Mouse (Mus musculus): ENCODE data around the gene Trim12c. TPM values are rescaled to one million over a fixed set of nuclear protein-coding genes. Genes with fewer than 3 reads are reported as not detected.
A peak's percentile ranks its signal among the peaks of the same experiment; 100 is the strongest.
"Not testable (repeated sequence)": the region's sequence is repeated elsewhere in the genome, so short reads cannot be mapped to it uniquely, and the experiment has no call there.

The Trim12c gene
- polyA plus RNA-seq, 1 experiment from 2014 or later, result 2.7 TPM

DNA sequence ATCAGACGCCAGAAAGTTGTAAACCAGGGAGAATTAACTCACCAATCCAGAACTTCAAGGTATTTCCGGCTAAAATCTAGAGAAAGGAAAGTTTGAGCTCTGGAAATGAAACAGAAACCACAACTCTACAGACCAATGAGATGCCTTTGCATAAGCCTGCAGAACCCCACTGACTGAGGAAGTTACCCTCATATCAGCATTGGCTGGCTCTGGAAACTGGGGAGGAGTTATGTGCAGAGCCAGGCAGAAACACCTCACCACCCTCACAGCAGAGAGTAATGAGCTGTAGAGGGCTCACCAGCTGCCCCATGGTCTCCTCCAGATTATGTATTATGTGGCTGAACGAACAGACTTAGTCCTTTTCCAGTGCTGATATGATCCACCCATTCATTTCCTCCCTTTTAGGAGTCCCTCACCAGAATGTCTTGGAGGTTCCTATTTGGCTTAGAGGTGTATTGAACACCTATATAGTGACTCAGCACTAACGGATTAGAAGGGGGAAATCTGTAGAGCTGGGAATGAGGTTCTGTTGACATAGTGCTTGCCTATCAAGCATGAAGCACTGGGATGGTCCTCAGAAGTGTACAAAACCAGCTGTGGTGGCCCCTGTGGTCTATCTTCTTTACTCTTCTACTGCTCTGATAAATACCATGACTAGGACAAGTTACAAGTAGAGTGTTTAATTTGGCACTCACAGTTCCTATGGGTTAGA is 37.6 kb downstream of the Trim12c start, which contains the start of gene Trim12a:
Gene Trim12a (minus strand): TSS at position 98 of the 712 bp plus-strand sequence.
- WGBS, result 29% methylated on average over 4 of the region's 4 CpGs
- H3K9me3 ChIP-seq, H3K4me1 ChIP-seq, H3K27me3 ChIP-seq, H3K27ac ChIP-seq, H3K36me3 ChIP-seq: not testable (repeated sequence)
- ATAC-seq (ENCODE audit: low FRiP score, low read depth), result peak; percentile 92
- Histone ChIP-seq H3K9ac (peak within 1 kb of the TSS; percentile 57), H3K4me3 (peak within 1 kb of the TSS; percentile 46), H3K4me2 (replicated peaks) (peak within 1 kb of the TSS; percentile 60)

DNA sequence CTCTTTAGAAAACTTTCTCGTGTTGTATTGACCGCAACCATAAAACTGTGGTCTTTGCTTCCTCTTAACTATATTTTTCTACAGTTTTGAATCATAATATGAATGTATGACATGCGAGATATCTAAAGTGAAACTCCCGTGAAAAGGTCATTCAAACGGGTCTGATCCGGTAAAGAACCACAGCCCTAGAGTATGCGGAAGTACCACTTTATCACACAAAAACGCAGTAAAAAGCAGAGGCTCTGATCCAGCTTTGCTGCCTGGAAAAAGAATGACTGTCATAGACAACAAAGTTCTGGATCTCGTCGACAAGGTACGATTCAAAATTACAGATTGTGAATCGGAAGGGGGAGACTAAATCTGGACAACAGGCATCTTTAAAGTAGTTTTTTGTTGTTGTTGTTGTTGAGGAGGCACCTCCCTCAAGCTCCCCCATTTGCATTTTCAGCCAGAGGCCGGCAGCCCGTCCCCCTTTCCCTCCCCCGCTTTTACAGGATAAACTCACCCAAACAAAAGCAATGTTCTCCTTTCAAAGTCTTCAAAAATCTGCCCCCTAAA is 38.3 kb downstream of the Trim12c start:
- H3K4me1 ChIP-seq, result no peaks in the 10 kb centered on the region
- H3K4me2 ChIP-seq (replicated peaks), result peak overlapping the region; percentile 60
- no peak overlapping the region; the same call in 1 of the 2 replicates for H3K27ac ChIP-seq
- ATAC-seq (ENCODE audit: low FRiP score, low read depth), result 0 out of 2 replicates have a peak, but pooled peaks have one; percentile 59
- no peaks in the 10 kb centered on the region for H3K27me3 ChIP-seq
- no peaks in the 10 kb centered on the region for H3K9me3 ChIP-seq
- H3K9ac ChIP-seq, result peak overlapping the region; percentile 57
- H3K36me3 ChIP-seq, result no peaks in the 10 kb centered on the region
- 11% methylated on average over 15 of the region's 15 CpGs for WGBS
- H3K4me3 ChIP-seq, result peak overlapping the region; percentile 46

DNA sequence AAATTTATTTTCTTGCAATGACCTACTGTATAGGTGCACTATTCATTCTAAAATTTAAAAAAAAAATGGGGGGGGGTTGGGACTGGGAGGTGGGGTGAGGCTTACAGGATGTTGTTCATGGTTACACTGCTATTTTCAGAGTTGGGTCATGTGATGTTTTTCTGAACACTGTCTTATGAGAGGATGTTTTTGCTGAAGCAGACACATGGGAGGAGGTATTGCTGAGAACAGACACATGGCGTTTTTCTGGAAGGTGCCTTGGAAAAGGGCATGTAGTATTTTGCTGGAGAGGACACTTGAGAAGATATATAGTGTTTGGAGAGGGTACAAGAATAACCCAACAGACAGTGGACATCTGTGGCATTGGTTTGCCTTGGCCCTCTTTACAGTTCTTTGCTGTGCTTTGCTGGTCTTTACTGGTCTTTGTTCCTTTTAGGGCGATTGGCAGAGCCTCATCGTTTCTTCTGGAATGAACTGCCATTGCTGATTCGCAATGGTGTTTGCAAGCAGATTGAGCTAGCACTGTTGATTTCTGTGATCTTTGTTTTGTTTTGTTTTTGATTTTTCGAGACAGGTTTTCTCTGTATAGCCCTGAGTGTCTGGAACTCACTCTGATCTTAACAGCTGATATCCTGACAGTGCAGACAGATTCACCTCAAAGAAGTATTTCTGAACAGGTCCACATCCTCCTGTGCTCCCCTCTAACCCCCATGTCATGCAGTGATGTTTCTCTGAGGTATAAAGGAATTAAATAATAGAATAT is 61.3 kb downstream of the Trim12c start:
- no peak overlapping the region for H3K4me2 ChIP-seq (replicated peaks)
- ATAC-seq (ENCODE audit: low FRiP score, low read depth), result no peak
- H3K36me3 ChIP-seq, result no peaks in the 10 kb centered on the region
- no peaks in the 10 kb centered on the region for H3K9me3 ChIP-seq
- no peak overlapping the region for H3K27ac ChIP-seq
- H3K4me3 ChIP-seq, result no peak overlapping the region
- H3K9ac ChIP-seq, result no peak overlapping the region
- no peaks in the 10 kb centered on the region for H3K4me1 ChIP-seq
- WGBS, result 85% methylated on average over 5 of the region's 5 CpGs
- H3K27me3 ChIP-seq, result no peaks in the 10 kb centered on the region

DNA sequence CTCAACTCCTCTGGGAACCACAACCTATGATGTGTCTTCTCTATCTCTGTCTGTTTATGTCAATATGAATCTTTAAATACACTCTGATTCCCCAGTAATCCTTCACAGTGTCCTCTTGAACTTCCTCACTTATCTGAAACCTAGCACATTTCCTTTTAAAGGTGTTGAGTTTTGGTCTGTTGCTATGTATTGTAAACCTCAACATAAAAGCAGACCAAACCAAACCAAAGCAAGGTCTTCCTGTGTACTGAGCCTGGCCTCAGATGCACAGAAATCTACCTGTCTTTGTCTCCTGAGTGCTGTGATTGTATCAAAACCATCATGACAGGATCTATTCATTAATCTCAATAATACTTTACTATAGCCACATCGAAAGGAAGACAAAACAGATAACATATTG is 62.5 kb downstream of the Trim12c start:
- no peak overlapping the region for H3K4me3 ChIP-seq
- no peaks in the 10 kb centered on the region for H3K4me1 ChIP-seq
- no peaks in the 10 kb centered on the region for H3K27me3 ChIP-seq
- no peaks in the 10 kb centered on the region for H3K9me3 ChIP-seq
- no peak overlapping the region for H3K27ac ChIP-seq
- H3K4me2 ChIP-seq (replicated peaks), result no peak overlapping the region
- H3K9ac ChIP-seq, result no peak overlapping the region
- WGBS, result 85% methylated on average over 1 of the region's 1 CpGs
- no peaks in the 10 kb centered on the region for H3K36me3 ChIP-seq
- no peak for ATAC-seq (ENCODE audit: low FRiP score, low read depth)

Other genes starting within 250 kb of the Trim12c start
- not detected in 2 replicates for gene Olfr646, start 248.5 kb downstream of the Trim12c start, polyA plus RNA-seq (2015; fragmentation: Nextera tagmentation; extraction: Ambion mirVana)
- not detected in 2 replicates for gene Ubqln5, start 223.5 kb downstream of the Trim12c start, polyA plus RNA-seq (2015; fragmentation: Nextera tagmentation; extraction: Ambion mirVana)
- gene Olfr643, start 216.0 kb downstream of the Trim12c start, polyA plus RNA-seq (2015; fragmentation: Nextera tagmentation; extraction: Ambion mirVana), result not detected in 2 replicates
- not detected in 2 replicates for gene Ubqln3, start 210.1 kb downstream of the Trim12c start, polyA plus RNA-seq (2015; fragmentation: Nextera tagmentation; extraction: Ambion mirVana)
- gene Ubqlnl, start 202.8 kb downstream of the Trim12c start, polyA plus RNA-seq (2015; fragmentation: Nextera tagmentation; extraction: Ambion mirVana), result not detected in 2 replicates
- not detected in 2 replicates for gene Olfm5, start 188.5 kb downstream of the Trim12c start, polyA plus RNA-seq (2015; fragmentation: Nextera tagmentation; extraction: Ambion mirVana)
- 0.13 and 0.22 TPM in 2 replicates for gene Olfr648, start 170.0 kb downstream of the Trim12c start, polyA plus RNA-seq (2015; fragmentation: Nextera tagmentation; extraction: Ambion mirVana)
- not detected in 2 replicates for gene Olfr649, start 157.4 kb downstream of the Trim12c start, polyA plus RNA-seq (2015; fragmentation: Nextera tagmentation; extraction: Ambion mirVana)
- gene Trim6, start 134.6 kb downstream of the Trim12c start, polyA plus RNA-seq (2015; fragmentation: Nextera tagmentation; extraction: Ambion mirVana), result 1.1 and 1.4 TPM in 2 replicates
- gene Trim34a, start 108.9 kb downstream of the Trim12c start, polyA plus RNA-seq (2015; fragmentation: Nextera tagmentation; extraction: Ambion mirVana), result 1.4 TPM in 2 replicates
- gene Trim5, start 65.3 kb downstream of the Trim12c start, polyA plus RNA-seq (2015; fragmentation: Nextera tagmentation; extraction: Ambion mirVana), result 0.10 and 0.41 TPM in 2 replicates
- 6.1 and 7.1 TPM in 2 replicates for gene Trim12a, start 37.9 kb downstream of the Trim12c start, polyA plus RNA-seq (2015; fragmentation: Nextera tagmentation; extraction: Ambion mirVana)
- 0.17 TPM in 1 of 2 replicates, not detected in the other for gene Trim34b, start 23.9 kb downstream of the Trim12c start, polyA plus RNA-seq (2015; fragmentation: Nextera tagmentation; extraction: Ambion mirVana)
- 0.05 TPM in 1 of 2 replicates, not detected in the other for gene Trim30b, start 16.5 kb upstream of the Trim12c start, polyA plus RNA-seq (2015; fragmentation: Nextera tagmentation; extraction: Ambion mirVana)
- 0.22 TPM in 1 of 2 replicates, not detected in the other for gene Trim30c, start 47.5 kb upstream of the Trim12c start, polyA plus RNA-seq (2015; fragmentation: Nextera tagmentation; extraction: Ambion mirVana)
- 1.0 and 1.2 TPM in 2 replicates for gene Trim30a, start 111.8 kb upstream of the Trim12c start, polyA plus RNA-seq (2015; fragmentation: Nextera tagmentation; extraction: Ambion mirVana)
- 0.31 and 0.36 TPM in 2 replicates for gene Trim30d, start 154.5 kb upstream of the Trim12c start, polyA plus RNA-seq (2015; fragmentation: Nextera tagmentation; extraction: Ambion mirVana)
- gene Olfr651, start 196.8 kb upstream of the Trim12c start, polyA plus RNA-seq (2015; fragmentation: Nextera tagmentation; extraction: Ambion mirVana), result not detected in 2 replicates
- gene Olfr652, start 207.5 kb upstream of the Trim12c start, polyA plus RNA-seq (2015; fragmentation: Nextera tagmentation; extraction: Ambion mirVana), result not detected in 2 replicates
- gene Olfr653, start 224.0 kb upstream of the Trim12c start, polyA plus RNA-seq (2015; fragmentation: Nextera tagmentation; extraction: Ambion mirVana), result not detected in 2 replicates
- not detected in 2 replicates for gene Olfr654, start 233.7 kb upstream of the Trim12c start, polyA plus RNA-seq (2015; fragmentation: Nextera tagmentation; extraction: Ambion mirVana)
- gene Olfr655, start 248.4 kb upstream of the Trim12c start, polyA plus RNA-seq (2015; fragmentation: Nextera tagmentation; extraction: Ambion mirVana), result not detected in 2 replicates

Measured in limb, embryonic 13.5 days (tissue).